Mouse (Mus musculus): ENCODE results near the gene Pgm1.

DNA sequence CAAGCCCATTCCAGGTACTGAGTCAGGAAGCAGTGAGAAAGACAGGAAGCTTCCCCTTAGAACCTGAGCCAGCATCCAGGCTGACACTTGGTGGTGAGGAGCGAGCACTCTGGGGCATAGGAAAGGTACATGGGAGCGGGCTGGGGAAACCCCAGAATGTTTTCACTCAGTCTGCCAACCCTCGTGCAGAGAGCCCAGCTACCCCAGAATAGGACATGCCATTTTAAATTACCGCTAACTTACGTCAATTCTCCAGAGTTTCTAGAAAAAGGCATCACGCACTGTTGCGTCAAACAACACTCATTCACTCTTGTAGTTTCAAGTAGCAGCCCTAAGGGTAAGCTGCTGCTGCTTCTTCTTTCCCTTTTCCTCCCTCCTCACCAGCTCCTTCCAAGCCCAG lies 15.8 kb downstream of the Pgm1 start:
- TF ChIP-seq CTCF (IDR thresholded peaks at IDR 0.05; ENCODE audit: extremely low read depth, insufficient read depth, insufficient read length, insufficient replicate concordance) (no peak), POLR2A (IDR thresholded peaks at IDR 0.05; ENCODE audit: low read depth, low read length) (no peak)
